Mouse (Mus musculus) myocyte (in vitro differentiated cells): ENCODE measurements around the gene Ddah2. TPM values are rescaled to one million over a fixed set of nuclear protein-coding genes. Genes with fewer than 3 reads are reported as not detected.

ENCODE experiments used
- H3K27me3 ChIP-seq: one replicate; pipeline ENCODE4 v1.6.1; 2011; ENCODE audit not compliant: control insufficient read depth, insufficient read depth, insufficient read length
- H3K36me3 ChIP-seq: one replicate; pipeline ENCODE4 v1.6.1; 2011; ENCODE audit not compliant: control insufficient read depth, insufficient read depth
- H3K4me2 ChIP-seq: one replicate; pipeline ENCODE4 v1.6.1; 2011; ENCODE audit warnings: low read depth, control low read depth
- H3K4me3 ChIP-seq: one replicate; pipeline ENCODE4 v1.5.1; 2011; ENCODE audit warnings: mild to moderate bottlenecking, control low read depth, moderate library complexity
- H3K79me2 ChIP-seq: one replicate; pipeline ENCODE4 v1.6.1; 2011; ENCODE audit not compliant: control insufficient read depth, insufficient read depth
- H3ac ChIP-seq: one replicate; pipeline ENCODE4 v1.6.1; 2011; ENCODE audit not compliant: control insufficient read depth, insufficient read length
- CEBPB ChIP-seq: IDR thresholded peaks from 2 replicates; pipeline ENCODE4 v1.6.1; 2011; ENCODE audit warnings: mild to moderate bottlenecking, moderate library complexity; ENCODE audit not compliant: poor library complexity, insufficient read depth, severe bottlenecking
- E2F4 ChIP-seq: IDR thresholded peaks from one replicate; pipeline ENCODE4 v1.6.1; 2011; ENCODE audit warnings: mild to moderate bottlenecking, control low read depth, moderate library complexity; ENCODE audit not compliant: insufficient read depth
- MAX ChIP-seq: IDR thresholded peaks from one replicate; pipeline ENCODE4 v1.6.1; 2011; ENCODE audit warnings: low read depth, mild to moderate bottlenecking, control low read depth
- MYOD1 ChIP-seq, 3 experiments: IDR thresholded peaks; one replicate each; pipeline ENCODE4 v1.6.1; 2011; ENCODE audit warnings: control low read depth in 2 of 3, low read depth in 2 of 3, mild to moderate bottlenecking in 2 of 3, moderate library complexity in 1 of 3; ENCODE audit not compliant: insufficient read length in 2 of 3, control insufficient read depth in 1 of 3
- MYOG ChIP-seq, 3 experiments: IDR thresholded peaks; one replicate each; pipeline ENCODE4 v1.6.1; 2011; ENCODE audit warnings: control low read depth in 2 of 3, low read depth in 2 of 3, mild to moderate bottlenecking in 2 of 3; ENCODE audit not compliant: insufficient read length in 2 of 3, control insufficient read depth in 1 of 3, insufficient read depth in 1 of 3
- POLR2A ChIP-seq: IDR thresholded peaks from one replicate; pipeline ENCODE4 v1.6.1; 2011; ENCODE audit warnings: low read depth, mild to moderate bottlenecking, control low read depth, moderate library complexity; ENCODE audit not compliant: insufficient read length
- POLR2AphosphoS2 ChIP-seq: IDR thresholded peaks from one replicate; pipeline ENCODE4 v1.6.1; 2011; ENCODE audit warnings: low read depth, control low read depth; ENCODE audit not compliant: insufficient read length
- REST ChIP-seq: IDR thresholded peaks from one replicate; pipeline ENCODE4 v1.6.1; 2011; ENCODE audit warnings: mild to moderate bottlenecking, control low read depth, moderate library complexity; ENCODE audit not compliant: insufficient read depth, insufficient read length
- SRF ChIP-seq: IDR thresholded peaks from one replicate; pipeline ENCODE4 v1.6.1; 2011; ENCODE audit warnings: low read depth; ENCODE audit not compliant: control insufficient read depth, insufficient read length
- TCF12 ChIP-seq: IDR thresholded peaks from one replicate; pipeline ENCODE4 v1.6.1; 2011; ENCODE audit warnings: mild to moderate bottlenecking, control low read depth; ENCODE audit not compliant: poor library complexity, insufficient read depth, severe bottlenecking
- TCF3 ChIP-seq: IDR thresholded peaks from one replicate; pipeline ENCODE4 v1.6.1; 2011; ENCODE audit warnings: low read depth, control low read depth; ENCODE audit not compliant: insufficient read length
- USF1 ChIP-seq: IDR thresholded peaks from one replicate; pipeline ENCODE4 v1.6.1; 2011; ENCODE audit warnings: low read depth, mild to moderate bottlenecking, control low read depth, moderate library complexity
- polyA plus RNA-seq: library from polyadenylated mRNA; unstranded; fragments of >200 nt; fragmentation: generic; extraction: Trizol; gene quantifications from one replicate; pipeline ENCODE4 v1.2.1, GENCODE M21; 2012; ENCODE audit warnings: missing spikeins

The Ddah2 gene
- polyA plus RNA-seq, 1 experiment, result 101 TPM

- no peak within 1 kb of the TSS for H3K4me3 ChIP-seq
- no peaks in the 10 kb centered on the region for H3K79me2 ChIP-seq
- peaks cover 11% of the 10 kb centered on the region for H3K27me3 ChIP-seq
- H3K4me2 ChIP-seq, result no peak within 1 kb of the TSS
- no peaks in the 10 kb centered on the region for H3K36me3 ChIP-seq
- no peak for TF ChIP-seq POLR2A
- TF ChIP-seq MAX, result no peak
- TF ChIP-seq MYOG (IDR thresholded peaks at IDR 0.05; ENCODE audit: control insufficient read depth in 1 of 3, insufficient read depth in 1 of 3, insufficient read length in 2 of 3, low read depth in 2 of 3), result no peak
- no peak for TF ChIP-seq TCF3
- TF ChIP-seq POLR2AphosphoS2, result no peak
- TF ChIP-seq USF1, result no peak
- no peak for TF ChIP-seq MYOD1 (IDR thresholded peaks at IDR 0.05; ENCODE audit: control insufficient read depth in 1 of 3, insufficient read length in 2 of 3, low read depth in 2 of 3)
- no peak for TF ChIP-seq SRF
- no peak for TF ChIP-seq TCF12
- TF ChIP-seq E2F4, result no peak
- TF ChIP-seq CEBPB, result no peak
- TF ChIP-seq REST, result no peak
- no peak within 1 kb of the TSS for H3ac ChIP-seq
Measured at GRCm38 (mm10) chr17:35077786-35078233, 19.0 kb downstream of the Ddah2 start, which contains the start of gene Ly6g6d. Gene Ly6g6d (minus strand): TSS chr17:35078065.

GRCm38 (mm10) chr17:35079778-35080177 is 20.9 kb downstream of the Ddah2 start:
- no peak for TF ChIP-seq USF1
- TF ChIP-seq MYOD1 (IDR thresholded peaks at IDR 0.05; ENCODE audit: control insufficient read depth in 1 of 3, insufficient read length in 2 of 3, low read depth in 2 of 3), result no peak
- no peak for TF ChIP-seq E2F4
- TF ChIP-seq MAX, result no peak
- no peak for TF ChIP-seq TCF3
- no peak for TF ChIP-seq SRF
- TF ChIP-seq CEBPB, result no peak
- no peak for TF ChIP-seq REST
- TF ChIP-seq TCF12, result no peak
- no peak for TF ChIP-seq MYOG (IDR thresholded peaks at IDR 0.05; ENCODE audit: control insufficient read depth in 1 of 3, insufficient read depth in 1 of 3, insufficient read length in 2 of 3, low read depth in 2 of 3)
- TF ChIP-seq POLR2A, result no peak
- no peak for TF ChIP-seq POLR2AphosphoS2
- H3K4me2 ChIP-seq, result no peak overlapping the region
- H3ac ChIP-seq, result no peak overlapping the region
- H3K27me3 ChIP-seq, result peaks cover 20% of the 10 kb centered on the region
- H3K4me3 ChIP-seq, result no peak overlapping the region
- H3K36me3 ChIP-seq, result no peaks in the 10 kb centered on the region
- H3K79me2 ChIP-seq, result no peaks in the 10 kb centered on the region

- Histone ChIP-seq H3K4me3 (no peak overlapping the region), H3K27me3 (peaks cover 20% of the 10 kb centered on the region), H3K79me2 (no peaks in the 10 kb centered on the region), H3K4me2 (no peak overlapping the region), H3ac (no peak overlapping the region), H3K36me3 (no peaks in the 10 kb centered on the region)
- TF ChIP-seq TCF12, result no peak
Measured at GRCm38 (mm10) chr17:35080248-35080647, 21.4 kb downstream of the Ddah2 start.

- Histone ChIP-seq H3K79me2 (no peaks in the 10 kb centered on the region), H3ac (no peak overlapping the region), H3K36me3 (no peaks in the 10 kb centered on the region), H3K4me2 (no peak overlapping the region), H3K27me3 (peaks cover 20% of the 10 kb centered on the region), H3K4me3 (no peak overlapping the region)
- no peak for TF ChIP-seq TCF12
- no peak for TF ChIP-seq E2F4
- no peak for TF ChIP-seq CEBPB
- no peak for TF ChIP-seq TCF3
- no peak for TF ChIP-seq MYOD1 (IDR thresholded peaks at IDR 0.05; ENCODE audit: control insufficient read depth in 1 of 3, insufficient read length in 2 of 3, low read depth in 2 of 3)
- TF ChIP-seq SRF, result no peak
- no peak for TF ChIP-seq POLR2A
- no peak for TF ChIP-seq REST
- TF ChIP-seq MAX, result no peak
- no peak for TF ChIP-seq USF1
- no peak for TF ChIP-seq POLR2AphosphoS2
- no peak for TF ChIP-seq MYOG (IDR thresholded peaks at IDR 0.05; ENCODE audit: control insufficient read depth in 1 of 3, insufficient read depth in 1 of 3, insufficient read length in 2 of 3, low read depth in 2 of 3)
Measured at GRCm38 (mm10) chr17:35080710-35081109, 21.9 kb downstream of the Ddah2 start.

DNA sequence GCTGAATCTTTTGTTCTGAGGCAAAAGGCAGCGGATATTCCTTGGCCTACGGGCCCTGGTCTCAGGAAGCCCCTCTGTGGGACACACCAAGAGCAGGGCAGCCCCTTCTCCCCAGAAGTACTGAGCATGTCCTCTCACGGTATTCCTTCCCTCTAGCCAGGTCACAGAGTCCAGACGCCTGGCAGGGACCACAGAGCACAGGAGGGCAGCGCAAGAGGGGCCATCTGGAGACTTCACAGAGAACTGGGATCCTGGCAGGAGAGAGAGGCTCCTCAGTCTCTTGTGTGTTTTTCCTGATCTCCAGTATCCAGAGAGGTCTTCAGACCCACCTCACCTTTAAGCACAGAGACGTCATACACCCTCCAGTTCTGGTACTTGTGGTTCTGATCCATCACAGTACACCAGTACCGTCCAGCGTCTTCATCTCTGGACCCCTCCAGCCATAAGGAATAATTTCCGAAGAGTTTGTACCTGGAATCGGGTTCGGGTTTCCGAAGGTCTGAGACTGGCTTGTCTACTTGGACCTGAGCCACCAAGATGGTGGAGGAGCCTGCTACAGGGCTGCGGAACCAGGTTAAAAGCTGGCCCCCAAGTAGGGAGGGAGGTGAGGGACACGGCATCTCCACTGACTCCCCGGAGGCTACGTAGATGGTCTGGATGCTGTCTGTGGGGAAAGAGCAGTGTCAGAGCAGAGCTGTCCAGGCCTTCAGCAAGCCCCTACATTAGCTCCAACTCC is 24.2 kb downstream of the Ddah2 start:
- Histone ChIP-seq H3ac (no peak overlapping the region), H3K36me3 (no peaks in the 10 kb centered on the region), H3K27me3 (peaks cover 13% of the 10 kb centered on the region), H3K79me2 (no peaks in the 10 kb centered on the region), H3K4me3 (no peak overlapping the region), H3K4me2 (no peak overlapping the region)
- TF ChIP-seq MYOG (IDR thresholded peaks at IDR 0.05; ENCODE audit: control insufficient read depth in 1 of 3, insufficient read depth in 1 of 3, insufficient read length in 2 of 3, low read depth in 2 of 3) (no peak), E2F4 (no peak), TCF3 (no peak), USF1 (no peak)
